Mouse (Mus musculus): Measurements from ENCODE around the gene Dnajc1.

Gene Dnajc1

GRCm38 (mm10) chr2:18201820-18202462 is 190.7 kb downstream of the Dnajc1 start:
- Histone ChIP-seq H3K27me3 (ENCODE audit: insufficient read depth, low read length) (no peaks in the 10 kb centered on the region), H3K4me3 (replicated peaks; ENCODE audit: low read length) (no peak overlapping the region), H3K4me1 (replicated peaks; ENCODE audit: low read depth, low read length) (0 out of 2 replicates have a peak, but pooled peaks cover 4% of the 10 kb centered on the region), H3K9me3 (ENCODE audit: low read length) (no peaks in the 10 kb centered on the region), H3K36me3 (ENCODE audit: insufficient read depth, low read length) (peaks cover 77% of the 10 kb centered on the region)
- TF ChIP-seq POU5F1 (IDR thresholded peaks at IDR 0.05; ENCODE audit: borderline replicate concordance, low read length) (no peak), CTCF (conservative IDR thresholded peaks at IDR 0.05; ENCODE audit: low read length) (no peak), NANOG (IDR thresholded peaks at IDR 0.05; ENCODE audit: borderline replicate concordance, low read length) (no peak)

DNA sequence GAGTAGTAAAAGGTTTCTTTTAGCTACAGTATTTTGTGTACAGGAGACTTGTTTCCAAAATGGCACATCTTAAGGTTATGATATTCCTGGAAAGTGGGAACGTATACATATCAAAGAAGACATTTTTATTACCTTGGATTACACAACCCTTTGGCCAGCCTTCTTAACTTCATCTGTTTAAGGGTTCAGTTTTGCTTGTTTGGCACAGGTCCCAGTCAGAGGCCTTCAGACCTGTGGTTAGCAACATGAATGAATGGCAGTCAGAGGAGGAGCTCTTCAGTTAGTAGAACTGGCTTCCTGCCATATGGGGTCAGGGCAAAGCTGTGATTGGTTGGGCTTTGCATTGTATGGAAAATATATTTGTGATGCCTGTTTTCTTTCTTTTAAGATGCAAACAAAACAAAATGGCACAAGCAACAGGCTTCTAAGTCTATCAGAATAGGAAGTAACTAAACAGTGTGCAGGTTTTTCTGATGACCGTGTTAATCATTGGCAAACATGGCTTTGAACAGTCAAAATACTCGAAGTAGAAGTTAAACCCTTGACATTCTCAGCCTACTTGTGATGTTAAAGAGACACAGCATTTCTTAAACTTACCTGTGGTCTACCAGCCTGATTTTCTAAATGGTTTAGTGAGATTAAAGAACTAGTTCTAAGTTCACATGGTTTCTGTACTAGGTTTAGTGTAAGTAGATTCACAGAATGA is 196.8 kb downstream of the Dnajc1 start:
- H3K36me3 ChIP-seq (ENCODE audit: insufficient read depth, low read length), result peaks cover 77% of the 10 kb centered on the region
- no peaks in the 10 kb centered on the region for H3K4me1 ChIP-seq (replicated peaks; ENCODE audit: low read depth, low read length)
- no peak overlapping the region for H3K4me3 ChIP-seq (replicated peaks; ENCODE audit: low read length)
- no peaks in the 10 kb centered on the region for H3K27me3 ChIP-seq (ENCODE audit: insufficient read depth, low read length)
- no peak for TF ChIP-seq CTCF (conservative IDR thresholded peaks at IDR 0.05; ENCODE audit: low read length)
- TF ChIP-seq POU5F1 (IDR thresholded peaks at IDR 0.05; ENCODE audit: borderline replicate concordance, low read length), result no peak
- no peaks in the 10 kb centered on the region for H3K9me3 ChIP-seq (ENCODE audit: low read length)

- no peaks in the 10 kb centered on the region for H3K4me1 ChIP-seq (replicated peaks; ENCODE audit: low read depth, low read length)
- no peak for TF ChIP-seq NANOG (IDR thresholded peaks at IDR 0.05; ENCODE audit: borderline replicate concordance, low read length)
- no peak for TF ChIP-seq POU5F1 (IDR thresholded peaks at IDR 0.05; ENCODE audit: borderline replicate concordance, low read length)
- no peak for TF ChIP-seq CTCF (conservative IDR thresholded peaks at IDR 0.05; ENCODE audit: low read length)
- H3K36me3 ChIP-seq (ENCODE audit: insufficient read depth, low read length), result peaks cover 77% of the 10 kb centered on the region
- no peak overlapping the region for H3K4me3 ChIP-seq (replicated peaks; ENCODE audit: low read length)
- no peaks in the 10 kb centered on the region for H3K9me3 ChIP-seq (ENCODE audit: low read length)
- no peaks in the 10 kb centered on the region for H3K27me3 ChIP-seq (ENCODE audit: insufficient read depth, low read length)
Observed at GRCm38 (mm10) chr2:18195285-18195684, 197.3 kb downstream of the Dnajc1 start.

GRCm38 (mm10) chr2:18188367-18188766 is 204.3 kb downstream of the Dnajc1 start:
- no peak overlapping the region for H3K4me3 ChIP-seq (replicated peaks; ENCODE audit: low read length)
- H3K9me3 ChIP-seq (ENCODE audit: low read length), result no peaks in the 10 kb centered on the region
- no peak for TF ChIP-seq POU5F1 (IDR thresholded peaks at IDR 0.05; ENCODE audit: borderline replicate concordance, low read length)
- H3K27me3 ChIP-seq (ENCODE audit: insufficient read depth, low read length), result no peaks in the 10 kb centered on the region
- H3K4me1 ChIP-seq (replicated peaks; ENCODE audit: low read depth, low read length), result peaks cover 12% of the 10 kb centered on the region
- peaks cover 71% of the 10 kb centered on the region for H3K36me3 ChIP-seq (ENCODE audit: insufficient read depth, low read length)

DNA sequence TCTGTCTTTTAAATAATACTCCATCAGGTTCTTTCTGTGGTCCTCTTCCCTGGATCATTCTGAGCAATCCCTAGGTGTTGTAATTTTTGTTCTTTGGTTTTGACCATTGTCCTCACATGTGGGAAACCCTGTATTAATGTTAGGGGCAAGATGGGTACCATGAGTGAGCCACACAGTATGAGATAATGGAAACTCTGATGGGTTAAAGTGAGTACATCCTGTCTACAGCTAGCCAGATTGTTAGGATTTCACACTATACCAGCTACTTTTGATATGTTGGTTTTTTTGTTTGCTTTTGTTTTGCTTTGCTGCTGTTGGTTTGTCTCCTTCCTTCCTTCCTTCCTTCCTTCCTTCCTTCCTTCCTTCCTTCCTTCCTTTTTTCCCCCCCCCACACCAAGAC is 209.6 kb downstream of the Dnajc1 start:
- H3K4me3 ChIP-seq (replicated peaks; ENCODE audit: low read length), result no peak overlapping the region
- no peaks in the 10 kb centered on the region for H3K27me3 ChIP-seq (ENCODE audit: insufficient read depth, low read length)
- H3K4me1 ChIP-seq (replicated peaks; ENCODE audit: low read depth, low read length), result peaks cover 15% of the 10 kb centered on the region
- H3K9me3 ChIP-seq (ENCODE audit: low read length), result no peaks in the 10 kb centered on the region
- H3K36me3 ChIP-seq (ENCODE audit: insufficient read depth, low read length), result peaks cover 66% of the 10 kb centered on the region
- TF ChIP-seq POU5F1 (IDR thresholded peaks at IDR 0.05; ENCODE audit: borderline replicate concordance, low read length), result no peak
- no peak for TF ChIP-seq NANOG (IDR thresholded peaks at IDR 0.05; ENCODE audit: borderline replicate concordance, low read length)
- TF ChIP-seq CTCF (conservative IDR thresholded peaks at IDR 0.05; ENCODE audit: low read length), result no peak

GRCm38 (mm10) chr2:18181631-18182030 is 211.0 kb downstream of the Dnajc1 start:
- peaks cover 15% of the 10 kb centered on the region for H3K4me1 ChIP-seq (replicated peaks; ENCODE audit: low read depth, low read length)
- H3K9me3 ChIP-seq (ENCODE audit: low read length), result no peaks in the 10 kb centered on the region
- H3K4me3 ChIP-seq (replicated peaks; ENCODE audit: low read length), result no peak overlapping the region
- peaks cover 68% of the 10 kb centered on the region for H3K36me3 ChIP-seq (ENCODE audit: insufficient read depth, low read length)
- TF ChIP-seq NANOG (IDR thresholded peaks at IDR 0.05; ENCODE audit: borderline replicate concordance, low read length) (no peak), CTCF (conservative IDR thresholded peaks at IDR 0.05; ENCODE audit: low read length) (no peak), POU5F1 (IDR thresholded peaks at IDR 0.05; ENCODE audit: borderline replicate concordance, low read length) (no peak)
- no peaks in the 10 kb centered on the region for H3K27me3 ChIP-seq (ENCODE audit: insufficient read depth, low read length)

GRCm38 (mm10) chr2:18180323-18180722 is 212.3 kb downstream of the Dnajc1 start:
- no peak overlapping the region for H3K4me3 ChIP-seq (replicated peaks; ENCODE audit: low read length)
- no peaks in the 10 kb centered on the region for H3K27me3 ChIP-seq (ENCODE audit: insufficient read depth, low read length)
- no peaks in the 10 kb centered on the region for H3K9me3 ChIP-seq (ENCODE audit: low read length)
- TF ChIP-seq NANOG (IDR thresholded peaks at IDR 0.05; ENCODE audit: borderline replicate concordance, low read length), result no peak
- TF ChIP-seq POU5F1 (IDR thresholded peaks at IDR 0.05; ENCODE audit: borderline replicate concordance, low read length), result no peak
- TF ChIP-seq CTCF (conservative IDR thresholded peaks at IDR 0.05; ENCODE audit: low read length), result no peak
- H3K4me1 ChIP-seq (replicated peaks; ENCODE audit: low read depth, low read length), result peaks cover 9% of the 10 kb centered on the region
- peaks cover 69% of the 10 kb centered on the region for H3K36me3 ChIP-seq (ENCODE audit: insufficient read depth, low read length)

- no peaks in the 10 kb centered on the region for H3K27me3 ChIP-seq (ENCODE audit: insufficient read depth, low read length)
- no peak overlapping the region for H3K4me3 ChIP-seq (replicated peaks; ENCODE audit: low read length)
- H3K36me3 ChIP-seq (ENCODE audit: insufficient read depth, low read length), result peaks cover 67% of the 10 kb centered on the region
- H3K9me3 ChIP-seq (ENCODE audit: low read length), result no peaks in the 10 kb centered on the region
- TF ChIP-seq POU5F1 (IDR thresholded peaks at IDR 0.05; ENCODE audit: borderline replicate concordance, low read length), result no peak
- TF ChIP-seq CTCF (conservative IDR thresholded peaks at IDR 0.05; ENCODE audit: low read length), result no peak
- TF ChIP-seq NANOG (IDR thresholded peaks at IDR 0.05; ENCODE audit: borderline replicate concordance, low read length), result no peak
- H3K4me1 ChIP-seq (replicated peaks; ENCODE audit: low read depth, low read length), result peaks cover 3% of the 10 kb centered on the region
Observed at GRCm38 (mm10) chr2:18176235-18176634, 216.4 kb downstream of the Dnajc1 start.

Measured in E14TG2a.4 (cell line).